Mouse (Mus musculus) skeletal muscle tissue, adult 2 months (tissue): ENCODE data around the gene Nbea.
A peak's percentile ranks its signal among the peaks of the same experiment; 100 is the strongest.

Experiments used
- DNase-seq: peaks from one replicate; pipeline ENCODE4 v3.0.0-alpha.2; 2012; ENCODE audit warnings: low read depth, low spot score

Nbea gene

GRCm38 (mm10) chr3:56183159-56184133, at the start of gene Nbea:
Gene Nbea (minus strand): TSS chr3:56183701.
- DNase-seq, result peak; percentile 49

GRCm38 (mm10) chr3:56229283-56229682, 45.8 kb upstream of the Nbea start:
- DNase-seq, result no peak

- DNase-seq, result no peak
These were observed 32.5 kb upstream of the Nbea start for GRCm38 (mm10) chr3:56215989-56216388.

GRCm38 (mm10) chr3:56203968-56204367, 20.5 kb upstream of the Nbea start:
- no peak for DNase-seq

GRCm38 (mm10) chr3:56188238-56188637, 4.7 kb upstream of the Nbea start:
- no peak for DNase-seq

- DNase-seq, result no peak
These were observed 3.8 kb upstream of the Nbea start for GRCm38 (mm10) chr3:56187131-56187779.

GRCm38 (mm10) chr3:56182371-56183158, 936 bp downstream of the Nbea start:
- DNase-seq, result no peak

- DNase-seq, result no peak
These were observed 1.5 kb downstream of the Nbea start for GRCm38 (mm10) chr3:56181991-56182370.

- DNase-seq, result no peak
These were observed 2.5 kb downstream of the Nbea start for GRCm38 (mm10) chr3:56181025-56181424.

- DNase-seq, result no peak
These were observed 25.6 kb downstream of the Nbea start for GRCm38 (mm10) chr3:56157864-56158263.

GRCm38 (mm10) chr3:56126674-56127073, 56.8 kb downstream of the Nbea start:
- no peak for DNase-seq

- DNase-seq, result no peak
These were observed 66.9 kb downstream of the Nbea start for GRCm38 (mm10) chr3:56116647-56117046.

GRCm38 (mm10) chr3:56108101-56108500, 75.4 kb downstream of the Nbea start:
- no peak for DNase-seq

GRCm38 (mm10) chr3:56097105-56097504, 86.4 kb downstream of the Nbea start:
- no peak for DNase-seq

GRCm38 (mm10) chr3:56079015-56079612, 104.4 kb downstream of the Nbea start:
- no peak for DNase-seq

GRCm38 (mm10) chr3:56067849-56068248, 115.7 kb downstream of the Nbea start:
- peak; percentile 2 for DNase-seq

- no peak for DNase-seq
These were observed 117.0 kb downstream of the Nbea start for GRCm38 (mm10) chr3:56066360-56067040.

- no peak for DNase-seq
These were observed 118.3 kb downstream of the Nbea start for GRCm38 (mm10) chr3:56065234-56065633.

- DNase-seq, result peak; percentile 1
These were observed 137.7 kb downstream of the Nbea start for GRCm38 (mm10) chr3:56045659-56046336.

GRCm38 (mm10) chr3:56043091-56043490, 140.4 kb downstream of the Nbea start:
- DNase-seq, result no peak
